Mouse (Mus musculus): Measurements from ENCODE around the gene Actrt2. TPM values are rescaled to one million over a fixed set of nuclear protein-coding genes. Genes with fewer than 3 reads are reported as not detected.

The Actrt2 gene
- polyA plus RNA-seq, 1 experiment: not detected

- Histone ChIP-seq H3K27ac (ENCODE audit: control insufficient read depth, insufficient read depth, low read depth, low read length, poor library complexity) (no peak overlapping the region), H3K4me3 (replicated peaks; ENCODE audit: control insufficient read depth, low read depth, low read length) (no peak overlapping the region), H3K4me1 (ENCODE audit: control insufficient read depth, insufficient read depth, low read length) (peaks cover 2% of the 10 kb centered on the region; the same call in 1 of the 2 replicates)
- no peak for TF ChIP-seq CTCF (IDR thresholded peaks at IDR 0.05; ENCODE audit: control insufficient read depth, insufficient read depth, low read length)
- 80% methylated on average over 7 of the region's 7 CpGs for WGBS
These were observed 36.9 kb upstream of the Actrt2 start for GRCm38 (mm10) chr4:154704591-154704990.

GRCm38 (mm10) chr4:154703426-154704070 lies 35.9 kb upstream of the Actrt2 start:
- peaks cover 2% of the 10 kb centered on the region; the same call in 1 of the 2 replicates for H3K4me1 ChIP-seq (ENCODE audit: control insufficient read depth, insufficient read depth, low read length)
- TF ChIP-seq CTCF (IDR thresholded peaks at IDR 0.05; ENCODE audit: control insufficient read depth, insufficient read depth, low read length) (no peak), POLR2A (IDR thresholded peaks at IDR 0.05; ENCODE audit: borderline replicate concordance, control insufficient read depth, low read depth, low read length) (no peak)
- no peak overlapping the region for H3K4me3 ChIP-seq (replicated peaks; ENCODE audit: control insufficient read depth, low read depth, low read length)
- H3K27ac ChIP-seq (ENCODE audit: control insufficient read depth, insufficient read depth, low read depth, low read length, poor library complexity): no peak overlapping the region
- WGBS: 74% methylated on average over 7 of the region's 7 CpGs

- H3K4me1 ChIP-seq (ENCODE audit: control insufficient read depth, insufficient read depth, low read length): peaks cover 2% of the 10 kb centered on the region; the same call in 1 of the 2 replicates
- TF ChIP-seq POLR2A (IDR thresholded peaks at IDR 0.05; ENCODE audit: borderline replicate concordance, control insufficient read depth, low read depth, low read length): no peak
- no peak for TF ChIP-seq CTCF (IDR thresholded peaks at IDR 0.05; ENCODE audit: control insufficient read depth, insufficient read depth, low read length)
- 77% methylated on average over 7 of the region's 7 CpGs for whole genome bisulfite sequencing
- no peak overlapping the region for H3K27ac ChIP-seq (ENCODE audit: control insufficient read depth, insufficient read depth, low read depth, low read length, poor library complexity)
- no peak overlapping the region for H3K4me3 ChIP-seq (replicated peaks; ENCODE audit: control insufficient read depth, low read depth, low read length)
These were observed 35.3 kb upstream of the Actrt2 start for GRCm38 (mm10) chr4:154702931-154703330.

- no peak overlapping the region for H3K27ac ChIP-seq (ENCODE audit: control insufficient read depth, insufficient read depth, low read depth, low read length, poor library complexity)
- H3K4me1 ChIP-seq (ENCODE audit: control insufficient read depth, insufficient read depth, low read length): peaks cover 2% of the 10 kb centered on the region; the same call in 1 of the 2 replicates
- 74% methylated on average over 6 of the region's 6 CpGs for WGBS
- no peak overlapping the region for H3K4me3 ChIP-seq (replicated peaks; ENCODE audit: control insufficient read depth, low read depth, low read length)
- TF ChIP-seq POLR2A (IDR thresholded peaks at IDR 0.05; ENCODE audit: borderline replicate concordance, control insufficient read depth, low read depth, low read length) (no peak), CTCF (IDR thresholded peaks at IDR 0.05; ENCODE audit: control insufficient read depth, insufficient read depth, low read length) (no peak)
These were observed 34.5 kb upstream of the Actrt2 start for GRCm38 (mm10) chr4:154702186-154702585.

GRCm38 (mm10) chr4:154700921-154701412 lies 33.3 kb upstream of the Actrt2 start:
- H3K4me1 ChIP-seq (ENCODE audit: control insufficient read depth, insufficient read depth, low read length): peaks cover 2% of the 10 kb centered on the region; the same call in 1 of the 2 replicates

GRCm38 (mm10) chr4:154700436-154700835 lies 32.8 kb upstream of the Actrt2 start:
- H3K4me3 ChIP-seq (replicated peaks; ENCODE audit: control insufficient read depth, low read depth, low read length): no peak overlapping the region
- WGBS: 79% methylated on average over 6 of the region's 6 CpGs
- TF ChIP-seq POLR2A (IDR thresholded peaks at IDR 0.05; ENCODE audit: borderline replicate concordance, control insufficient read depth, low read depth, low read length) (no peak), CTCF (IDR thresholded peaks at IDR 0.05; ENCODE audit: control insufficient read depth, insufficient read depth, low read length) (no peak)
- no peak overlapping the region for H3K27ac ChIP-seq (ENCODE audit: control insufficient read depth, insufficient read depth, low read depth, low read length, poor library complexity)
- H3K4me1 ChIP-seq (ENCODE audit: control insufficient read depth, insufficient read depth, low read length): peaks cover 2% of the 10 kb centered on the region; the same call in 1 of the 2 replicates

More at GRCm38 (mm10) chr4:154700921-154701412, 33.3 kb upstream of the Actrt2 start:
- TF ChIP-seq CTCF (IDR thresholded peaks at IDR 0.05; ENCODE audit: control insufficient read depth, insufficient read depth, low read length): no peak
- no peak for TF ChIP-seq POLR2A (IDR thresholded peaks at IDR 0.05; ENCODE audit: borderline replicate concordance, control insufficient read depth, low read depth, low read length)
- 81% methylated on average over 13 of the region's 13 CpGs for WGBS
- H3K4me3 ChIP-seq (replicated peaks; ENCODE audit: control insufficient read depth, low read depth, low read length): no peak overlapping the region
- H3K27ac ChIP-seq (ENCODE audit: control insufficient read depth, insufficient read depth, low read depth, low read length, poor library complexity): no peak overlapping the region

- Histone ChIP-seq H3K27ac (ENCODE audit: control insufficient read depth, insufficient read depth, low read depth, low read length, poor library complexity) (no peak overlapping the region; the same call in 1 of the 2 replicates), H3K4me1 (ENCODE audit: control insufficient read depth, insufficient read depth, low read length) (peaks cover 2% of the 10 kb centered on the region; the same call in 1 of the 2 replicates), H3K4me3 (replicated peaks; ENCODE audit: control insufficient read depth, low read depth, low read length) (no peak overlapping the region)
- TF ChIP-seq CTCF (IDR thresholded peaks at IDR 0.05; ENCODE audit: control insufficient read depth, insufficient read depth, low read length) (no peak), POLR2A (IDR thresholded peaks at IDR 0.05; ENCODE audit: borderline replicate concordance, control insufficient read depth, low read depth, low read length) (no peak)
- WGBS: 9% methylated on average over 8 of the region's 8 CpGs
These were observed 31.6 kb upstream of the Actrt2 start for GRCm38 (mm10) chr4:154699236-154699635.

GRCm38 (mm10) chr4:154698631-154699030 lies 31.0 kb upstream of the Actrt2 start:
- no peak overlapping the region for H3K4me3 ChIP-seq (replicated peaks; ENCODE audit: control insufficient read depth, low read depth, low read length)
- H3K4me1 ChIP-seq (ENCODE audit: control insufficient read depth, insufficient read depth, low read length): peaks cover 2% of the 10 kb centered on the region; the same call in 1 of the 2 replicates
- no peak for TF ChIP-seq CTCF (IDR thresholded peaks at IDR 0.05; ENCODE audit: control insufficient read depth, insufficient read depth, low read length)
- TF ChIP-seq POLR2A (IDR thresholded peaks at IDR 0.05; ENCODE audit: borderline replicate concordance, control insufficient read depth, low read depth, low read length): no peak
- 97% methylated on average over 1 of the region's 1 CpGs for WGBS
- H3K27ac ChIP-seq (ENCODE audit: control insufficient read depth, insufficient read depth, low read depth, low read length, poor library complexity): no peak overlapping the region; the same call in 1 of the 2 replicates
